Mouse (Mus musculus): ENCODE measurements at regions not wholly inside any gene's neighbourhood (a gene's known extent, or its start where the extent isn't known, plus 50 kb on each side); places are given as distances from the start of the nearest gene placed in this dataset.

GRCm38 (mm10) chr1:67789371-67789770, 666.5 kb downstream of the Cps1 start:
- Histone ChIP-seq H3K36me3 (ENCODE audit: control insufficient read depth, insufficient read depth, low read length, poor library complexity, severe bottlenecking) (no peaks in the 10 kb centered on the region), H3K4me1 (ENCODE audit: control insufficient read depth, insufficient read depth, low read length) (no peaks in the 10 kb centered on the region), H3K4me3 (ENCODE audit: low read depth, low read length) (no peak overlapping the region), H3K27ac (ENCODE audit: insufficient read depth, low read length) (no peak overlapping the region), H3K27me3 (ENCODE audit: control insufficient read depth, insufficient read depth, low read length, poor library complexity, severe bottlenecking) (no peaks in the 10 kb centered on the region), H3K9me3 (replicated peaks; ENCODE audit: control insufficient read depth, insufficient read depth, low read length, poor library complexity, severe bottlenecking) (no peaks in the 10 kb centered on the region), H3K9ac (ENCODE audit: low read depth, poor library complexity, severe bottlenecking) (no peak overlapping the region)
- TF ChIP-seq POLR2A (IDR thresholded peaks at IDR 0.05; ENCODE audit: insufficient read depth, low read length) (no peak), CTCF (IDR thresholded peaks at IDR 0.05; ENCODE audit: low read depth, low read length) (no peak), EP300 (IDR thresholded peaks at IDR 0.05; ENCODE audit: insufficient read depth, low read depth, low read length) (no peak)

- no peak overlapping the region for H3K4me3 ChIP-seq (ENCODE audit: low read depth, low read length)
Observed at GRCm38 (mm10) chr1:67795066-67795465, 672.2 kb downstream of the Cps1 start.

GRCm38 (mm10) chr1:67795478-67795877, 672.7 kb downstream of the Cps1 start:
- Histone ChIP-seq H3K36me3 (ENCODE audit: control insufficient read depth, insufficient read depth, low read length, poor library complexity, severe bottlenecking) (no peaks in the 10 kb centered on the region), H3K9ac (ENCODE audit: low read depth, poor library complexity, severe bottlenecking) (no peak overlapping the region), H3K27me3 (ENCODE audit: control insufficient read depth, insufficient read depth, low read length, poor library complexity, severe bottlenecking) (no peaks in the 10 kb centered on the region), H3K4me1 (ENCODE audit: control insufficient read depth, insufficient read depth, low read length) (no peaks in the 10 kb centered on the region), H3K9me3 (replicated peaks; ENCODE audit: control insufficient read depth, insufficient read depth, low read length, poor library complexity, severe bottlenecking) (no peaks in the 10 kb centered on the region), H3K4me3 (ENCODE audit: low read depth, low read length) (no peak overlapping the region), H3K27ac (ENCODE audit: insufficient read depth, low read length) (no peak overlapping the region)
- TF ChIP-seq CTCF (IDR thresholded peaks at IDR 0.05; ENCODE audit: low read depth, low read length) (no peak), EP300 (IDR thresholded peaks at IDR 0.05; ENCODE audit: insufficient read depth, low read depth, low read length) (no peak), POLR2A (IDR thresholded peaks at IDR 0.05; ENCODE audit: insufficient read depth, low read length) (no peak)

More at GRCm38 (mm10) chr1:67795066-67795465, 672.2 kb downstream of the Cps1 start:
- TF ChIP-seq CTCF (IDR thresholded peaks at IDR 0.05; ENCODE audit: low read depth, low read length) = no peak
- no peak for TF ChIP-seq EP300 (IDR thresholded peaks at IDR 0.05; ENCODE audit: insufficient read depth, low read depth, low read length)
- TF ChIP-seq POLR2A (IDR thresholded peaks at IDR 0.05; ENCODE audit: insufficient read depth, low read length) = no peak
- no peaks in the 10 kb centered on the region for H3K9me3 ChIP-seq (replicated peaks; ENCODE audit: control insufficient read depth, insufficient read depth, low read length, poor library complexity, severe bottlenecking)
- no peaks in the 10 kb centered on the region for H3K4me1 ChIP-seq (ENCODE audit: control insufficient read depth, insufficient read depth, low read length)
- no peaks in the 10 kb centered on the region for H3K27me3 ChIP-seq (ENCODE audit: control insufficient read depth, insufficient read depth, low read length, poor library complexity, severe bottlenecking)
- H3K9ac ChIP-seq (ENCODE audit: low read depth, poor library complexity, severe bottlenecking) = no peak overlapping the region
- no peaks in the 10 kb centered on the region for H3K36me3 ChIP-seq (ENCODE audit: control insufficient read depth, insufficient read depth, low read length, poor library complexity, severe bottlenecking)
- no peak overlapping the region for H3K27ac ChIP-seq (ENCODE audit: insufficient read depth, low read length)

- H3K27me3 ChIP-seq (ENCODE audit: control insufficient read depth, insufficient read depth, low read length, poor library complexity, severe bottlenecking) = no peaks in the 10 kb centered on the region
- H3K36me3 ChIP-seq (ENCODE audit: control insufficient read depth, insufficient read depth, low read length, poor library complexity, severe bottlenecking) = no peaks in the 10 kb centered on the region
- H3K9ac ChIP-seq (ENCODE audit: low read depth, poor library complexity, severe bottlenecking) = no peak overlapping the region
- no peaks in the 10 kb centered on the region for H3K4me1 ChIP-seq (ENCODE audit: control insufficient read depth, insufficient read depth, low read length)
- TF ChIP-seq POLR2A (IDR thresholded peaks at IDR 0.05; ENCODE audit: insufficient read depth, low read length) (no peak), CTCF (IDR thresholded peaks at IDR 0.05; ENCODE audit: low read depth, low read length) (no peak), EP300 (IDR thresholded peaks at IDR 0.05; ENCODE audit: insufficient read depth, low read depth, low read length) (no peak)
- no peak overlapping the region for H3K27ac ChIP-seq (ENCODE audit: insufficient read depth, low read length)
- no peaks in the 10 kb centered on the region for H3K9me3 ChIP-seq (replicated peaks; ENCODE audit: control insufficient read depth, insufficient read depth, low read length, poor library complexity, severe bottlenecking)
- H3K4me3 ChIP-seq (ENCODE audit: low read depth, low read length) = no peak overlapping the region
Observed at GRCm38 (mm10) chr1:67803292-67803691, 680.5 kb downstream of the Cps1 start.

GRCm38 (mm10) chr1:67820092-67820491, 697.3 kb downstream of the Cps1 start:
- no peaks in the 10 kb centered on the region for H3K4me1 ChIP-seq (ENCODE audit: control insufficient read depth, insufficient read depth, low read length)

GRCm38 (mm10) chr1:67848006-67848405, 725.2 kb downstream of the Cps1 start:
- no peaks in the 10 kb centered on the region for H3K27me3 ChIP-seq (ENCODE audit: control insufficient read depth, insufficient read depth, low read length, poor library complexity, severe bottlenecking)
- TF ChIP-seq EP300 (IDR thresholded peaks at IDR 0.05; ENCODE audit: insufficient read depth, low read depth, low read length) = no peak
- TF ChIP-seq CTCF (IDR thresholded peaks at IDR 0.05; ENCODE audit: low read depth, low read length) = no peak
- no peak for TF ChIP-seq POLR2A (IDR thresholded peaks at IDR 0.05; ENCODE audit: insufficient read depth, low read length)
- no peaks in the 10 kb centered on the region for H3K4me1 ChIP-seq (ENCODE audit: control insufficient read depth, insufficient read depth, low read length)
- no peaks in the 10 kb centered on the region for H3K36me3 ChIP-seq (ENCODE audit: control insufficient read depth, insufficient read depth, low read length, poor library complexity, severe bottlenecking)
- H3K9ac ChIP-seq (ENCODE audit: low read depth, poor library complexity, severe bottlenecking) = no peak overlapping the region
- H3K27ac ChIP-seq (ENCODE audit: insufficient read depth, low read length) = no peak overlapping the region
- H3K4me3 ChIP-seq (ENCODE audit: low read depth, low read length) = no peak overlapping the region
- H3K9me3 ChIP-seq (replicated peaks; ENCODE audit: control insufficient read depth, insufficient read depth, low read length, poor library complexity, severe bottlenecking) = no peaks in the 10 kb centered on the region

More at GRCm38 (mm10) chr1:67820092-67820491, 697.3 kb downstream of the Cps1 start:
- Histone ChIP-seq H3K36me3 (ENCODE audit: control insufficient read depth, insufficient read depth, low read length, poor library complexity, severe bottlenecking) (no peaks in the 10 kb centered on the region), H3K27ac (ENCODE audit: insufficient read depth, low read length) (no peak overlapping the region), H3K9me3 (replicated peaks; ENCODE audit: control insufficient read depth, insufficient read depth, low read length, poor library complexity, severe bottlenecking) (0 out of 2 replicates have a peak, but pooled peaks cover 3% of the 10 kb centered on the region), H3K4me3 (ENCODE audit: low read depth, low read length) (no peak overlapping the region), H3K9ac (ENCODE audit: low read depth, poor library complexity, severe bottlenecking) (no peak overlapping the region), H3K27me3 (ENCODE audit: control insufficient read depth, insufficient read depth, low read length, poor library complexity, severe bottlenecking) (no peaks in the 10 kb centered on the region)
- no peak for TF ChIP-seq CTCF (IDR thresholded peaks at IDR 0.05; ENCODE audit: low read depth, low read length)
- TF ChIP-seq POLR2A (IDR thresholded peaks at IDR 0.05; ENCODE audit: insufficient read depth, low read length) = no peak
- no peak for TF ChIP-seq EP300 (IDR thresholded peaks at IDR 0.05; ENCODE audit: insufficient read depth, low read depth, low read length)
